Mouse (Mus musculus) lung, postnatal 0 days (tissue): ENCODE measurements at regions not wholly inside any gene's neighbourhood (a gene's known extent, or its start where the extent isn't known, plus 50 kb on each side); places are given as distances from the start of the nearest gene placed in this dataset.

Source experiments
- CTCF ChIP-seq: IDR thresholded peaks from 2 replicates; pipeline ENCODE4 v1.5.1; 2016; ENCODE audit warnings: antibody characterized with exemption, mild to moderate bottlenecking
- EP300 ChIP-seq: IDR thresholded peaks from 2 replicates; pipeline ENCODE4 v1.6.1; 2016; ENCODE audit warnings: antibody characterized with exemption, mild to moderate bottlenecking, control low read depth

DNA sequence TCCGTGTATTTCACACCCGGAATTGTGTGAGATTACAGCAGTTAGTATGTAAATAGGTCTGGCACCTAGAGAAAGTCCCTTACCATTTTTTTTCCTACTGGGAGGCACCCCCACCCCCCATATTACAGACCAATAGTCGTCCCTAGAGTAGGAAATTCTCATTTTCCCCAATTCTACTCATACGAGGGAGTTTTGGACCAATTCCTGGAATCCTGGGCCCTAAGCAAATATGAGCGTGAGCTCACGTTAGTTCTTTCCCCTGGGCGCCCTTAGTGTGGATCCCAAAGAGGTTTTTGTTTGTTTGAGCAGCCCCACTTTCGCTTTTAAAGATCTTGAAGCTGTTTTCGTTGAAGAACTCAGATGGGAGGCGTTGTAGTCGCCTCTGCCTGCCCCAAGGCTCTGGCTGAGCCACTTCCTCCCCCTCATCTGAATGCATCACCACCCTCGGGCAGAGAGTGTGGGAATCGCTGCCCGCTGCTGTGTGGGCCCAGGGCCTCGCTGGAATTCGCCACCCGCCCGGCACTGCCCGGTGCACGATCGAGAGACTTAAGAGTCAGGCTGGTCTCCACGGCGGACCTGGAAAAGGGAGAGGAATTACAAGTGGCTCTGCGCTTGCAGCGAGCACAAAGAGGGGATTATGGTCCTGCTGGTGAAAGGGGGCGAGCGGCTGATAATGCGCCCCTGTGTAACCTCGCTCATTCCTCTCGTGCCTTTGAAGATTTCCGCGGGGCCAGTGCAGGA is 80.6 kb upstream of the Akt3 start:
- TF ChIP-seq CTCF (no peak), EP300 (no peak)
